Mouse (Mus musculus) neural tube, embryonic 14.5 days (tissue): ENCODE results near the gene Fbxo11. TPM values are rescaled to one million over a fixed set of nuclear protein-coding genes. Genes with fewer than 3 reads are reported as not detected.
"Not testable (repeated sequence)": the region's sequence is repeated elsewhere in the genome, so short reads cannot be mapped to it uniquely, and the experiment has no call there.

Experiments used
- ATAC-seq: fragments of 200-750 bp; cut with Nextera tagmentation; 2 replicates; pipeline ENCODE4 v1.8.0; 2017; ENCODE audit warnings: low read depth, mild to moderate bottlenecking, moderate TSS enrichment, moderate library complexity
- H3K27ac ChIP-seq: fragments of 300-500 bp; sonication (generic); 2 replicates; pipeline ENCODE4 v1.5.1; 2014; ENCODE audit warnings: low read depth, mild to moderate bottlenecking, control low read depth, low read length, moderate library complexity, mixed read lengths
- H3K27me3 ChIP-seq: fragments of 300-500 bp; sonication (generic); 2 replicates; pipeline ENCODE4 v1.6.1; 2014; ENCODE audit warnings: low read length; ENCODE audit not compliant: control insufficient read depth, insufficient read depth
- H3K36me3 ChIP-seq: fragments of 300-500 bp; sonication (generic); 2 replicates; pipeline ENCODE4 v1.6.1; 2014; ENCODE audit warnings: low read length, mixed read lengths; ENCODE audit not compliant: control insufficient read depth, insufficient read depth
- H3K4me1 ChIP-seq: fragments of 300-500 bp; sonication (generic); 2 replicates; pipeline ENCODE4 v1.6.1; 2014; ENCODE audit warnings: low read length; ENCODE audit not compliant: control insufficient read depth, insufficient read depth
- H3K4me2 ChIP-seq: fragments of 300-500 bp; sonication (generic); 2 replicates; pipeline ENCODE4 v1.6.1; 2014; ENCODE audit warnings: mild to moderate bottlenecking, low read depth, low read length, control low read depth
- H3K4me3 ChIP-seq: fragments of 300-500 bp; sonication (generic); 2 replicates; pipeline ENCODE4 v1.5.1; 2014; ENCODE audit warnings: low read depth, low read length, control low read depth, mixed read lengths
- H3K9ac ChIP-seq: fragments of 300-500 bp; sonication (generic); replicated peaks from 2 replicates; pipeline ENCODE4 v1.6.1; 2014; ENCODE audit warnings: low read depth, mild to moderate bottlenecking, control low read depth, low read length, mixed read lengths
- H3K9me3 ChIP-seq: fragments of 300-500 bp; sonication (generic); 2 replicates; pipeline ENCODE4 v1.6.1; 2016; ENCODE audit warnings: low read length; ENCODE audit not compliant: control insufficient read depth
- WGBS: fragments of 180-500 bp; shearing (Covaris S2); extraction: QIAGEN DNeasy Blood & Tissue Kit; methylation state at CpG from one replicate; pipeline ENCODE4 v1.1.7; 2014; 5-methylcytosine and 5-hydroxymethylcytosine counted together
- polyA plus RNA-seq: library from polyadenylated mRNA; unstranded; fragments of >200 nt; fragmentation: Nextera tagmentation; extraction: Ambion mirVana; gene quantifications from 2 replicates; pipeline ENCODE4 v1.2.1, GENCODE M21; 2014

Fbxo11 gene
- polyA plus RNA-seq, 1 experiment from 2014 or later = 47.7 TPM

- peaks cover 9% of the 10 kb centered on the region for H3K36me3 ChIP-seq
- WGBS = 78% methylated on average over 9 of the region's 9 CpGs
- no peak for ATAC-seq
- H3K27me3 ChIP-seq = no peaks in the 10 kb centered on the region
- H3K9ac ChIP-seq = 0 out of 2 replicates have a peak overlapping the region, but pooled peaks have one; percentile 21
- H3K9me3 ChIP-seq = no peaks in the 10 kb centered on the region
- H3K4me2 ChIP-seq = peak overlapping the region; percentile 80
- H3K4me3 ChIP-seq = peak overlapping the region; percentile 97
- no peak overlapping the region for H3K27ac ChIP-seq
- peaks cover 9% of the 10 kb centered on the region for H3K4me1 ChIP-seq
Observed at GRCm38 (mm10) chr17:87976154-87976806, 88.8 kb downstream of the Fbxo11 start.

- Histone ChIP-seq H3K4me2 (peak overlapping the region; percentile 80), H3K9me3 (no peaks in the 10 kb centered on the region), H3K27ac (peak overlapping the region; percentile 84), H3K9ac (peak overlapping the region; percentile 87), H3K36me3 (0 out of 2 replicates have a peak, but pooled peaks cover 4% of the 10 kb centered on the region), H3K4me1 (peaks cover 9% of the 10 kb centered on the region), H3K27me3 (no peaks in the 10 kb centered on the region), H3K4me3 (peak overlapping the region; percentile 97)
- peak; percentile 69 for ATAC-seq
- WGBS = 1% methylated on average over 53 of the region's 68 CpGs
Observed at GRCm38 (mm10) chr17:87975229-87975853, 89.8 kb downstream of the Fbxo11 start.

DNA sequence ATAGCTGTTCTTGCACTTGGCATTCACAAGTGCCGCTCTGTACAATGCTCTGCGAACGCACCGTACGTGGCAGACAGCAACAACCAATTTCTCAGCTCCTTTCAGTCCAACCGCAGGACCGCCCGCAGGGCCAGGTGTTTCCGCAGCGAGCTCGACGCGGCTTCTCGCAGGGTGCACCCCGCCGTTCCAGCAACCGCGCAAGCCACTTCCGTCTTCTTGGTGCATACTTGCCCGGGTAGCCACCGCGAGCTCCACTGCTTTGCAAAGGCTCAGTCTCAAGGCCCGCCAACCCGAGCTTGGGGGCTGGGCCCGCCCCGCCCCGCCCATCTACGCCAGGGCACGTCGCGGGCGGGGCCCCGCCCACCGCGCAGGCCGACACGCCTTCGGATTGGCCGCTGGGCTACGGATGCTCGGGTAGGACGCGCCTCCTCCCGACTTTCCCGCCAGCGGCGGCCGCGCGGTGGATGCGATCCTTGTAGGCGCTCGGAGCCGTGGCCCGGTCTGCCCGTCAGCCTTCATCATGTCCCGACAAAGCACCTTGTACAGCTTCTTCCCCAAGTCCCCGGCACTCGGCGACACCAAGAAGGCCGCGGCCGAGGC lies 90.4 kb downstream of the Fbxo11 start, which contains the start of gene Msh6:
TSS of gene Msh6 (plus strand) at position 434 of the 600 bp plus-strand sequence.
- peak within 1 kb of the TSS; percentile 97 for H3K4me3 ChIP-seq
- peaks cover 9% of the 10 kb centered on the region for H3K4me1 ChIP-seq
- peak within 1 kb of the TSS; percentile 80 for H3K4me2 ChIP-seq
- peak; percentile 99 for ATAC-seq
- peak within 1 kb of the TSS; percentile 84 for H3K27ac ChIP-seq
- no peaks in the 10 kb centered on the region for H3K27me3 ChIP-seq
- 0 out of 2 replicates have a peak, but pooled peaks cover under 1% of the 10 kb centered on the region for H3K36me3 ChIP-seq
- H3K9me3 ChIP-seq = no peaks in the 10 kb centered on the region
- under 1% methylated on average over 63 of the region's 63 CpGs for WGBS
- peak within 1 kb of the TSS; percentile 87 for H3K9ac ChIP-seq

DNA sequence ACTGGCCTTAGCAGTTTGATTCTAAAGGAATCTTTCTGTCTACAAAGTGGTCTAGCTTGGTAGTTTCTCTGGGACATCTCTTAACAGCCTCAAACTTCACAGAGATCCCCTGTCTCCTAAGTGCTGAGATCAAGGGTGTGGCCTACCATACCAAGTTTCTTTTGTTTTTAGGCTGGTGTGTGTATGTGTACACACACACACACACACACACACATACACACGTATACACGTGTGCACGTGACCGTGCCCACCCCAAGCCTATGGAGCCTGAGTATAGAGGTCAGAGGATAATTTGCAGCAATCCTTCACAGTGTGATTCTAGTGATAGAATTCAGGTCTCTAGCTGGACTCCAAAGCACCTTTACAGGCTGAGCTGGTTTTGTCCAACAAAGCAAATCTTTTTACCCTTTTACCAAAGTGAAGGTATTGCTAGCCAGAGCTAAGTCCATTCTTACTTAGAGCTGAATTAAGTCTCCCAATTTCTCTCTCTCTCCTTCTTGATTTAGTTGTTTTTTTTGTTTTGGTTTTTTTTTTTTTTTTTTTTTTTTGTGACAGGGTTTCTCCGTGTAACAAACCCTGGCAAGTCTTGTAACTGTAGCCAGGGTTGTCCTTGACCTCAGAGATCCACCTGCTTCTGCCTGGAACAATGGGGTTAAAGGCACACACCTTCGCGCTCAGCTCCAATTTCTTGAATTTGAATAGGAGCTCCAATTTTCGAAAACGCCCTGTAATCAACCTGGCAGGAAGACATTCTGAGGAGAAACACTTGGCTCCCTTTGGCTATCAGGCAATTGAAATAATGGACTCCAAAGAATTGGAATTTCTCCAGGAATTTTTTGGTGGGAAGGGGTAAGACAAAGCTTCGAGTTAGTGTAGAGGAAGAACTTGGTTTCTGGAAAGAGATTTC lies 91.6 kb downstream of the Fbxo11 start:
- no peak overlapping the region for H3K27ac ChIP-seq
- no peaks in the 10 kb centered on the region for H3K9me3 ChIP-seq
- WGBS = 72% methylated on average over 10 of the region's 10 CpGs
- no peaks in the 10 kb centered on the region for H3K36me3 ChIP-seq
- no peak for ATAC-seq
- peaks cover 9% of the 10 kb centered on the region for H3K4me1 ChIP-seq
- no peak overlapping the region for H3K9ac ChIP-seq
- no peak overlapping the region; the same call in 1 of the 2 replicates for H3K4me2 ChIP-seq
- no peaks in the 10 kb centered on the region for H3K27me3 ChIP-seq
- no peak overlapping the region for H3K4me3 ChIP-seq

DNA sequence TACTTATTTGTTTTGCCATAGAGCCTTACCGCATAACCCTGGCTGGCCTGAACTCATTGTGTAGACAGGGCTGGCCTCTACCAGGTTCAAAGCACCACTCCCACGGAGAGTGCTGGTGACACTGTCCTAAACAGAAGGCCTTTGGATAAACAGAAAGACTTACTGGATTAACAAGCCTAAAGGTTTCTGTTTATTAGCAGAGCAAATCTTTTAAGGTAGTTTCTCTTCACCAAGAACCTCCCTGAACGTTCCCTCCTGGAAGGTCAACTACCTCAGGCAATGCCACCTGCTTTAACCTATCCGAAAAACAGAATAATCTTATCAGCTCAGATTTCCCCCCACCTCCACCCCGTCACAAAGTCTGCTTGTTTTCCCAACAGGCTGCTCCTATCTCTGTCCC lies 92.2 kb downstream of the Fbxo11 start:
- Histone ChIP-seq H3K27ac (no peak overlapping the region), H3K4me3 (no peak overlapping the region), H3K4me2 (no peak overlapping the region), H3K9me3 (no peaks in the 10 kb centered on the region), H3K9ac (no peak overlapping the region), H3K27me3 (no peaks in the 10 kb centered on the region), H3K4me1 (peaks cover 9% of the 10 kb centered on the region), H3K36me3 (no peaks in the 10 kb centered on the region)
- 80% methylated on average over 5 of the region's 5 CpGs for WGBS
- ATAC-seq = no peak

DNA sequence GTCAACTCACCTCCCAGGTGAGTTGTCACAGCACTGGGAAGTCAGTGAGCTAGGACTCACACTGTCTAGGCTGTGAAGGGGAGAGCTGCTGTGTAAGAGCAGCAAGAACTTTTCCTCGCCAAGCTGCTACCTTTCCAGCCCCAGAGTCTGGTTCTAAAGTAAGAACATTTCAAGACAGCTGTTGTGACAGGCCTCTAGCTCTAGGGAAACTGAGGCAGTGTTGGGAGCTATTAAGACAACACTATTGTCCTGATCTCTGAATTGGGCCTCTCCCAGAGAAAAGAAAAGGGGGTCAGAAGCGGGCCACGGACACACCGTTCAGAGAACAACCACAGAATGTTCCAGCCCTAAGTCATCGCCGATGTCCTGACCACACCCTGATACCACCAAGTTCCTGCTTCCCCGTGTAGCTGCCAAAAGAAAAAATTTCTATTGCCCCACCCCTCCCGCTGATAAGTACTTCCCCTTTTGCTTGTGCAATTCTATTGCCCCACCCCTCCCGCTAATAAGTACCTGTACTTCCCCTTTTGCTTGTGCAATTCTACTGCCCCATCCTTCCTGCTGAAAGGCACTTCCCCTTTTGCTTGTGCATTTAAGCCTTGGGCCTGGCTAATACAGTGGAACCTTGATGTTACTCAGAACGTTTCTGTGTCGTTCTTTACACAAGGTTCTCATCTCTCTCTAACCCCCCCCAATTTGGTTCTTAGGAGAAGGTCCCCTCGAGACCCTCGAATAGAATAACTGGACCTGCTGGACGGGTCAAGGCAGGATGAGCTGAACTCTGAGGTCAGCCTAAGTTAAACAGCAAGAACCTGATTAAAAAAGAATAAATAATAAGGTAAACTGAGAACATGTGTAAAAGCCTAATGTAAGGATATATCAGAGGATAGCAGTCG lies 93.1 kb downstream of the Fbxo11 start:
- WGBS = 87% methylated on average over 15 of the region's 15 CpGs
- not testable (repeated sequence) for ATAC-seq

GRCm38 (mm10) chr17:87968483-87968926 lies 96.6 kb downstream of the Fbxo11 start:
- H3K4me3 ChIP-seq, H3K36me3 ChIP-seq, H3K27ac ChIP-seq, H3K9ac ChIP-seq, H3K4me1 ChIP-seq, H3K9me3 ChIP-seq, H3K4me2 ChIP-seq, H3K27me3 ChIP-seq: not testable (repeated sequence)
- 36% methylated on average over 6 of the region's 8 CpGs for WGBS
- ATAC-seq = peak; percentile 78; the same call in 1 of the 2 replicates

More for the DNA sequence above, 93.1 kb downstream of the Fbxo11 start:
- not testable (repeated sequence) for H3K4me3 ChIP-seq, H3K4me1 ChIP-seq, H3K9ac ChIP-seq, H3K4me2 ChIP-seq, H3K27ac ChIP-seq, H3K27me3 ChIP-seq, H3K36me3 ChIP-seq, H3K9me3 ChIP-seq
